Mouse (Mus musculus) heart, postnatal 0 days (tissue): ENCODE data around the gene Ntrk3.

Experiments used
- CTCF ChIP-seq: IDR thresholded peaks from 2 replicates; pipeline ENCODE4 v1.5.1; 2016; ENCODE audit warnings: antibody characterized with exemption, control low read depth, low read depth
- EP300 ChIP-seq: IDR thresholded peaks from 2 replicates; pipeline ENCODE4 v1.6.1; 2016; ENCODE audit warnings: antibody characterized with exemption, low read depth

DNA sequence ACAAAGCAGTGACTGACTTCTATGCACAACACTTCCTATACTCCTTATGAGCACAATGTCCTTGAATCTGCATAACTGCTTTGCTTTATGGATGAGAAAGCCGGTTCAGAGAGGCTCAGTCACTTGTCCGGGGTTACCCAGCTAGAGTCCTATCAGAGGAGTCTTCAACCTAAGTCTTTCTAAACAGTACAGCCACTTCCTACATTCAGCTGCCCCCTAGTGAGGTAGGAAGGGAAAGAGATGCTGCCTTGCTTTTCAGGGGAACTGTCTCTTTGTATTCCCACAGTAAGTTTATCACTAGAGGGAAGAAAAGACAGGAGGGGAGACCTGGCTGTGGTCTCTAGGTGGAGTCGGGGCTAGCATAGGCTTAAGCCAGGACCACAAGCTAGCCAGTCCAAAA is 151.0 kb downstream of the Ntrk3 start:
- TF ChIP-seq CTCF (0 out of 2 replicates have a peak, but pooled peaks have one; percentile 2), EP300 (no peak)
